Mouse (Mus musculus) liver, embryonic 15.5 days (tissue): Measurements from ENCODE around the gene Litaf. TPM values are rescaled to one million over a fixed set of nuclear protein-coding genes. Genes with fewer than 3 reads are reported as not detected.

Experiments used
- ATAC-seq: fragments of 200-750 bp; cut with Nextera tagmentation; 2 replicates; pipeline ENCODE4 v1.8.0; 2017; ENCODE audit warnings: moderate number of reproducible peaks, mild to moderate bottlenecking, moderate library complexity; ENCODE audit not compliant: insufficient read depth
- H3K27ac ChIP-seq: fragments of 300-500 bp; sonication (generic); replicated peaks from 2 replicates; pipeline ENCODE4 v1.5.1; 2015; ENCODE audit warnings: mild to moderate bottlenecking, inconsistent platforms
- H3K27me3 ChIP-seq: fragments of 300-500 bp; sonication (generic); 2 replicates; pipeline ENCODE4 v1.6.1; 2015; ENCODE audit warnings: mild to moderate bottlenecking, inconsistent platforms
- H3K36me3 ChIP-seq: fragments of 300-500 bp; sonication (generic); replicated peaks from 2 replicates; pipeline ENCODE4 v1.6.1; 2015; ENCODE audit warnings: moderate library complexity, mild to moderate bottlenecking, inconsistent platforms
- H3K4me1 ChIP-seq: fragments of 300-500 bp; sonication (generic); replicated peaks from 2 replicates; pipeline ENCODE4 v1.6.1; 2015; ENCODE audit warnings: inconsistent platforms
- H3K4me2 ChIP-seq: fragments of 300-500 bp; sonication (generic); 2 replicates; pipeline ENCODE4 v1.6.1; 2015; ENCODE audit warnings: moderate library complexity, mild to moderate bottlenecking, inconsistent platforms
- H3K4me3 ChIP-seq: fragments of 300-500 bp; sonication (generic); replicated peaks from 2 replicates; pipeline ENCODE4 v1.5.1; 2015; ENCODE audit warnings: mild to moderate bottlenecking, inconsistent platforms
- H3K9ac ChIP-seq: fragments of 300-500 bp; sonication (generic); 2 replicates; pipeline ENCODE4 v1.6.1; 2015; ENCODE audit warnings: moderate library complexity, mild to moderate bottlenecking, inconsistent platforms
- H3K9me3 ChIP-seq: fragments of 300-500 bp; sonication (generic); replicated peaks from 2 replicates; pipeline ENCODE4 v1.6.1; 2016; ENCODE audit warnings: inconsistent platforms
- WGBS: fragments of 180-500 bp; shearing (Covaris S2); methylation state at CpG from one replicate; pipeline ENCODE4 v1.1.7; 2015; ENCODE audit warnings: mixed read lengths; ENCODE audit not compliant: insufficient replicate concordance; 5-methylcytosine and 5-hydroxymethylcytosine counted together
- polyA plus RNA-seq: library from polyadenylated mRNA; unstranded; fragments of >200 nt; fragmentation: Nextera tagmentation; extraction: Ambion mirVana; gene quantifications from 2 replicates; pipeline ENCODE4 v1.2.1, GENCODE M21; 2015

Litaf gene
- polyA plus RNA-seq, 1 experiment from 2014 or later, result 39.3 TPM

DNA sequence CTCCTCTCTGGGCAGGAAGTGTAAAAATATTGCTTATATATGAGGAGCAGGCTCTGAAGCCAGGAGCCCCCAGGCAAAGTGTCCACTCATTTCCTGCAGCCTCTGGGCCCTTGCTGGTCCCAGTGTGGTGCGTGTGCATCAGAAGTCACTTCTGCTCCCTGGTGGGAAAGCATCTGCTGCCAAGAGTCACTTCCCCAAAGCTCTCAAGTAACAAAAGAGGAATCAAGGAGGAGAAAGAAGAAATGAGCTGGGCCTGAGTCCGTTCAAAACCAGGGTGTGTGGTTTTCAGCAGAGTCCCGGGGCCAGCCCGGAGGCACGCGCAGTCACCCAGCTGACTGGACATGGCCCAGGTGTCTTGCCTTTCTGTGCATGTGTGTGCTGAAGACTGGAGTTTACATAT, 59.9 kb downstream of the Litaf start:
- peak; percentile 5; the same call in 1 of the 2 replicates for ATAC-seq
- H3K36me3 ChIP-seq, result no peaks in the 10 kb centered on the region
- H3K4me3 ChIP-seq, result no peak overlapping the region
- H3K9ac ChIP-seq, result no peak overlapping the region
- no peaks in the 10 kb centered on the region for H3K27me3 ChIP-seq
- H3K4me2 ChIP-seq, result no peak overlapping the region
- H3K4me1 ChIP-seq, result peaks cover 44% of the 10 kb centered on the region
- H3K9me3 ChIP-seq, result no peaks in the 10 kb centered on the region
- H3K27ac ChIP-seq, result peak overlapping the region; percentile 51
- WGBS, result 32% methylated on average over 6 of the region's 6 CpGs

DNA sequence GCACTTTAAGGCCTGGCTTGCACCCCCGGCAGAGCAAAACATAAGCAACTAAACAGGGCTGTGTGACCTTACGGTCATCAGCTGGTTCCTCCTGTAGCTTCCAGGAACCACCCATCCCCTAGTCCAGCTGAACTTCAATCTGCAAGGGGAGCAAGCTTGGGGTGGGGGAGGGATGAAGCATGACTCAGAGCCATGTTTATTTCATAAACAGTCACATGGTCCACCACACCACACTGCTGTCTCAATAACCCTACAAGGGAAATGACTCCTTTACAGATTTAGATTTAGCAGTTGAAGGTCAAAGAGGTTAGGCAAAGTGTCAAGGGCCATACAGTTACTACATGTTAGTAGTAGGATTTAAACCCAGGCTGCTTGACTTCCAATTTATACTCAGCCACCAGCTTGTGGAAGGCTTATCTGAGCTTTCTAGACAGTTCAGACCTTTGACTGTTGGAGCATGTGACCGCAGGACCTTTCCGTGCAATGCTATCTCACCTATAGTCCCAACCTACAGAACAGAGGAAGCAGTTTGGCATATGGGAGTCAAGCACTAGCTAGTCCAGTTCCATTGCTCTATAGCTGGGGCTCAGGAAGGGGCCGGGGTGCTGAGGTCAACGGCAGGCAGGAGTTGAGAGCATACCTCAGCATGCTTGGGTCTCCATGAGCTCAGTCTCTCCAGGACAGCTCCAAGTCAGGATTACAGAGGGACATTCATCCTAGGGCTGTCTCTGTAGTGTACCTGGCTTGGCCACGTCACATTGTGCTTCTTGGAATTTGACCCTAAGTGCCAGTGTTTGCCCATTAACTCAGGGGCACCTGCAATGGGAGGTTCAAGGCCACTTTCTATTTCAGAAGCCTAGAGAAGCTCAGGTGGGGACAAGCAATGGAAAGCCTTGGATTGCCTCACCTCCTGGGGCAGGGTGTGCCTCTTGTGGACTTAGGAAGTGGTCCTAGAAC, 64.0 kb downstream of the Litaf start:
- Histone ChIP-seq H3K4me2 (no peak overlapping the region), H3K9me3 (no peaks in the 10 kb centered on the region), H3K4me1 (peaks cover 27% of the 10 kb centered on the region), H3K27me3 (no peaks in the 10 kb centered on the region), H3K4me3 (no peak overlapping the region), H3K36me3 (no peaks in the 10 kb centered on the region), H3K9ac (no peak overlapping the region), H3K27ac (no peak overlapping the region)
- peak; percentile 42; the same call in 1 of the 2 replicates for ATAC-seq
- WGBS, result 44% methylated on average over 7 of the region's 7 CpGs

DNA sequence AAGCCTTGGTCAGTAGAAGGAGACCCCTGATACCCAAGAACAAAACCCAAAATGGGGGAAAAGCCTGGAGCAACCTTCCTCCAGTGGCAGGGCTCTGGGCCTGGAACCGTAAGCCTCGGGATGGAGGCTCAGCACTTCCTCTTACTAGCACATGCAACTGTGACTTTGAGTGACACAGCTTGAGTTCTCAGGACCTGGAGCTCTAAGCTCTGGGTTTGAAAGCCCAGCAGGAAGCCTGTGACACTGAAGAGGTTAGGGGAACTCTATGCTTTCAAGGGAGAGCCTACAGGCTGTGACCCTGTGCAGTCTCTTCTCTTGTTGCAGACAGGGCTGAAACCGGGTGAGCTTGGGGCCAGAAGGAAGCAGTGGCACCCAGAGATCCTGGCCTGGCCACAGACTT, 66.1 kb downstream of the Litaf start:
- Histone ChIP-seq H3K4me3 (no peak overlapping the region), H3K27ac (no peak overlapping the region), H3K9ac (no peak overlapping the region), H3K36me3 (no peaks in the 10 kb centered on the region), H3K4me1 (peaks cover 23% of the 10 kb centered on the region), H3K27me3 (no peaks in the 10 kb centered on the region), H3K9me3 (no peaks in the 10 kb centered on the region), H3K4me2 (no peak overlapping the region)
- ATAC-seq, result no peak
- WGBS, result 18% methylated on average over 3 of the region's 3 CpGs

DNA sequence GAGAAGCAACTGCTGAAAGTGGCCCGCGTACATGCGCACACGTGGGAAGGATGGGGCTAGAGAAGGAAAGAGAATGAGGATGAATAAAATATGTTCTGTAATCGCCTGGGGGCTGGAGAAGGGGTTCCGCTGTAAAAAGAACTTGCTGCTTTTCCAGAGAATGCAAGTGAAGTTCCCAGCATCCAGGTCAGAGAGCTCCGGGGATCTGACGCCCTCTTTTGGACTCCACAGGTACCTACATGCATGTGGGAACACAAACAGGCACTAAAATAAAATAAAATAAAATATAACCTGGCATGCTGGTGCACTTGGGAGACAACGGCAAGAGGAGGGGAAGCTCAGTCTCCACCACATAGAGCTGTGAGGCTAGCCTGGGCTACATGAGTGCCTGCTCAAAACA, 67.7 kb downstream of the Litaf start:
- H3K9me3 ChIP-seq, result no peaks in the 10 kb centered on the region
- no peaks in the 10 kb centered on the region for H3K27me3 ChIP-seq
- 71% methylated on average over 9 of the region's 9 CpGs for WGBS
- no peaks in the 10 kb centered on the region for H3K36me3 ChIP-seq
- H3K4me3 ChIP-seq, result no peak overlapping the region
- ATAC-seq, result no peak
- H3K27ac ChIP-seq, result no peak overlapping the region
- H3K4me1 ChIP-seq, result peaks cover 29% of the 10 kb centered on the region
- no peak overlapping the region for H3K4me2 ChIP-seq
- H3K9ac ChIP-seq, result no peak overlapping the region

DNA sequence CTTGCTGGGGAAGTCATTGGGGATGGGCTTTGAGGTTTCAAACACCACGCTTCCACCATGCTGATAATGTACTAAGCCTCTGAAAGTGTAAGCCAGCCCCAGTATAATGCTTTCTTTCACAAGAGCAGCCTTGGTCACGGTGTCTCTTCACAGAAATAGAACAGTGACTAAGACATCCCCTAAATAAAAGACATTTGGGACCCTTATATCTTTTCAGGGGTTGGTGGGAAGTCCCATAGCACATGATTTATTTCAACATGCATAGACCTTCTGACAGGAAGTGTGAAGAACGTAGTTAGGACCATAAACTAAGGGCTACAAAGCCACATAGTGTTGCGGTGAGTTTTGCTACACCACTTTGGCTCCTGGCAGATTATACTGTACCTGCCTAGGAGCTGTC, 69.4 kb downstream of the Litaf start:
- Histone ChIP-seq H3K4me1 (peaks cover 35% of the 10 kb centered on the region), H3K27me3 (no peaks in the 10 kb centered on the region), H3K9me3 (no peaks in the 10 kb centered on the region), H3K27ac (no peak overlapping the region), H3K4me2 (no peak overlapping the region), H3K36me3 (no peaks in the 10 kb centered on the region), H3K9ac (no peak overlapping the region), H3K4me3 (no peak overlapping the region)
- no peak for ATAC-seq
- 34% methylated on average over 4 of the region's 4 CpGs for WGBS

DNA sequence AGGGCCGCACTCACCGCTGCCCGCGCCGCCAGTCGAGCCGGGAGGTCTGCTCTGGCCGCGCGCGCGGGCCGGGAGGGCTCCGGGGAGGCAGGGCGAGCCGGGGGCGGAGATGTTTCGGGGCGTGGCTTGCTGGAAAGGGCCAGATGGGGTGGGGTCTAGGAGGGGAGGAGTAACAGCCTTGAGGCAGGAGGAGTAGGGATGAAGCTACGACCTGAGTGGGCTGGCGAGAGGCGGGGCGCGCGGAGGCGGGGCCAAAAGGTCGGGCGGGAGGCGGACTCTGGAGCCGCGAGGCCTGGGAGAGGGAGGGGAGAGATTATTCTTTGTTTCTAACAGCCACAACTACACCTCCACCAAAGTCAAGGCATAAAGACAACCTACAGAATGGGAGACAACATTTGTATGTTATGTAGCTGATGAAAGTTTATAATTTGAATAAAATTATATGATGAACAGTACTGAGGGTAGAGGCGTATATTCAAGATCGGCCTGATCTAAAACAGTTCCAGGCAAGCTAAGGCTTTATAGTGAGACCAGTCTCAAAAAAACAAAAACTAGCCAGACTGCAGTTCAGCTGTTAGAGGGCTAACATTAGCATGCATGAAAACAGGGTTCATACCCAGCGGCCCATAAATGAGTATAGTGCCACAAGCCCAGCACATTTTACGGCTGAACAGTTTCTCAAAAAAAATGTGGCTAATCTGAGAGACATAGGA, 72.8 kb downstream of the Litaf start:
- ATAC-seq, result peak; percentile 92
- 9% methylated on average over 35 of the region's 35 CpGs for WGBS
- Histone ChIP-seq H3K27me3 (no peaks in the 10 kb centered on the region), H3K27ac (peak overlapping the region; percentile 81), H3K36me3 (no peaks in the 10 kb centered on the region), H3K4me1 (peaks cover 34% of the 10 kb centered on the region), H3K9me3 (no peaks in the 10 kb centered on the region), H3K9ac (peak overlapping the region; percentile 82), H3K4me3 (peak overlapping the region; percentile 74), H3K4me2 (peak overlapping the region; percentile 98)

DNA sequence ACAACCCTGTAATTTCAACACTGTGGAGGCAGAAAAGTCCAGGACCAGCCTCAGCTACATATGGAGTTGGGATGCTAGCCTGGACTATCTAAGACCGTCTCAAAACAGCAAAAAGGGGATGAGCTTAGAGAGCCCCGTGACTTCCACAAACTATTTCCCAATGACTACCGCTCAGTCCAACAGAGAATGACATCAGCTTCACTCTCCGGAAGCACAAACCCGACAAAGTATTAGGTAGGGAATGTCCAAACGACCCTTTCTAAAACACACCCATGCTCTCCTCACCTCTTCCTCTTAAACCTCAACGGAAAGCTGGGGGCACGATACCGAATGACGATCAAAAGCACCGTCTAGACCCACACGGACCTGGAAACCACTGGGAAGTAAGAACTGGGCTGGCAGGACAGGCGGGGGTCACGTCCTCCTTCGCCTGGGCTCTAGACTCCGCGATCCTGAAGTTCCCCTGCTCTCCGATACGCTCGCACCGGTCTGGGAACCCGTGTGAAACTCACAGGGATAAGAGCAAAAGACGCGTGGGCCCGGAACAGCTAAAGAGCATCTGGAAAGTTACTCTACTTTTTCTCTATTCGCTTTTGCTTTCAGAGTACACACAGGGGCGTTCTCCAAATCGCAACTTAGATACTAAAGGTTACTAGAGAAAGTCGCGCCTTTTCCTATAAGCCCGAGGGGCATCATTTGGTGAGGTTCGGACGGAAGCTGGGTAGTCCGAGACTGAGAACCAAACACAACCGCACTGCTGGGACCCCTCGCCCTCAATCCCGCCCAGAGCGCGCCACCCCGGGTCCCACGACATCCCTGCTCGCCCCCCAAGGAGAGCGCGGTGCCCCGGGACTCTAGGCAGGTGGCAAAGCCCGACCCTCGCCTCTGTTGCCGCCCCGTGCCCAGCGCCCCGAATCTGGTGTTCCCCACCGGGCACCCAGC, 73.6 kb downstream of the Litaf start:
- Histone ChIP-seq H3K36me3 (no peaks in the 10 kb centered on the region), H3K9me3 (no peaks in the 10 kb centered on the region), H3K4me2 (peak overlapping the region; percentile 98), H3K27ac (peak overlapping the region; percentile 81), H3K27me3 (no peaks in the 10 kb centered on the region), H3K4me1 (peaks cover 34% of the 10 kb centered on the region), H3K9ac (peak overlapping the region; percentile 82), H3K4me3 (peak overlapping the region; percentile 74)
- ATAC-seq, result peak; percentile 35
- WGBS, result under 1% methylated on average over 52 of the region's 52 CpGs

DNA sequence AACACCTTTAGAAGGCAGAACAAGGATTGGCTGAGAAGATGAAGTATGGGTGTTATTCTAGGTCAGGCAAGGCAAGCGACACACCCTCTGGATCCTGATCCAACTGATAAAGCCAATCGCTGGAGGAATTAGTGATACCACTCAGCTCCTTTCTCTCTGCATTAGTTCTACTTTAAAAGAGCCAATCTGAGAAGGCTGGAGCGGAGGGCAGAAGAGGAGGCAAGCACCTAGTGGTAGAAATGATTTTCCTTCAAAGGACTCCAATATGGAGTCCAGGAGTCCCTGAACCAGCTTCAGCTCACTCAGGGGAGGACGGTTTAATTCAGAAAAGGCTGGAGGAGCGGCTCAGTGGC, 74.2 kb downstream of the Litaf start:
- Histone ChIP-seq H3K9ac (0 out of 2 replicates have a peak overlapping the region, but pooled peaks have one; percentile 82), H3K36me3 (no peaks in the 10 kb centered on the region), H3K4me1 (peaks cover 34% of the 10 kb centered on the region), H3K27me3 (no peaks in the 10 kb centered on the region), H3K4me2 (peak overlapping the region; percentile 98), H3K9me3 (no peaks in the 10 kb centered on the region), H3K27ac (peak overlapping the region; percentile 81), H3K4me3 (peak overlapping the region; percentile 74)
- WGBS, result 18% methylated on average over 5 of the region's 5 CpGs
- ATAC-seq, result no peak

DNA sequence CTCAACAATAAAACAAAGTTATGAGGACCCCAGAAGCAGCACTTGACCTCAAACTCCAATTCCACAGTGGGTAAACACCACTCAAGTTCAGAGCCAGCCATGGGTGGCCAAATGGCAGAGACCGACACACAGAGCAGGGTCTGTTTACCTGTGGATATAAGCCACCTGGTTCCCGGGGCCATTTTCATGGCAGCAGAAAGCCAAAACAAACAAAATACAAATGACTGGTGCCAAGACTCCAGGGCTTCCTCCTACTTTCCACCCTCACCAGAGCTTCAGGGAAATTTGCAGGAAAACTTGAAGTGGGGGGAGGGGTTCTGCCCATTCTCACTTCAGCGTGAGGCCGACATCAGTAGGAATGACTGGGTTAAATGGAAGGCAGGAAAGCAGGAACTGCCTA, 75.2 kb downstream of the Litaf start:
- no peak for ATAC-seq
- Histone ChIP-seq H3K4me1 (peaks cover 34% of the 10 kb centered on the region), H3K27ac (no peak overlapping the region), H3K9ac (no peak overlapping the region), H3K27me3 (no peaks in the 10 kb centered on the region), H3K9me3 (no peaks in the 10 kb centered on the region), H3K4me2 (peak overlapping the region; percentile 98), H3K4me3 (no peak overlapping the region), H3K36me3 (no peaks in the 10 kb centered on the region)
- 53% methylated on average over 4 of the region's 4 CpGs for WGBS

DNA sequence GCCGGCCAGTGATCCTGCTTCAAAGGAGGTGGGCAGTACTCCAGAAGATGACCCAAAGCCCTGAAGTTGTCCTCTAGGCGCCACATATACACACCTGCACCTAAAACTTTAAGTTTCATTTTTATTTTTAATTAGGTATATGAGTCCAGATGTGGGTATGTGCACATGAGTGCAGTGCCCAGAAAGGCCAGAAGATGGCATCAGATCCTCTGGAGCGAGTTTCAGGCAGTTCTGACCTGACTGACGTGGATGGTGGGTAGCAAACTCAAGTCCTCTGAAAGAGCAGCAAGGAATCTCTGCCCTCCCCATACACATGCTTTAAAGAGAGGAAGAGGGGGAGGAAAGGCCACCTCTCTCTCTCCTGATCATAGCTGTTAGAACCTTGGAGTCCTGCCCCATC, 76.1 kb downstream of the Litaf start:
- 0 out of 2 replicates have a peak overlapping the region, but pooled peaks have one; percentile 23 for H3K4me2 ChIP-seq

More for the DNA sequence above, 76.1 kb downstream of the Litaf start:
- Histone ChIP-seq H3K27me3 (no peaks in the 10 kb centered on the region), H3K27ac (peak overlapping the region; percentile 58), H3K9ac (no peak overlapping the region), H3K4me1 (peaks cover 34% of the 10 kb centered on the region), H3K9me3 (no peaks in the 10 kb centered on the region), H3K36me3 (no peaks in the 10 kb centered on the region), H3K4me3 (no peak overlapping the region)
- no peak for ATAC-seq
- 56% methylated on average over 4 of the region's 4 CpGs for WGBS
